Mouse (Mus musculus) lung, postnatal 0 days (tissue): Measurements from ENCODE around the gene Jazf1.

Source experiments
- CTCF ChIP-seq: IDR thresholded peaks from 2 replicates; pipeline ENCODE4 v1.5.1; 2016; ENCODE audit warnings: antibody characterized with exemption, mild to moderate bottlenecking
- EP300 ChIP-seq: IDR thresholded peaks from 2 replicates; pipeline ENCODE4 v1.6.1; 2016; ENCODE audit warnings: antibody characterized with exemption, mild to moderate bottlenecking, control low read depth

DNA sequence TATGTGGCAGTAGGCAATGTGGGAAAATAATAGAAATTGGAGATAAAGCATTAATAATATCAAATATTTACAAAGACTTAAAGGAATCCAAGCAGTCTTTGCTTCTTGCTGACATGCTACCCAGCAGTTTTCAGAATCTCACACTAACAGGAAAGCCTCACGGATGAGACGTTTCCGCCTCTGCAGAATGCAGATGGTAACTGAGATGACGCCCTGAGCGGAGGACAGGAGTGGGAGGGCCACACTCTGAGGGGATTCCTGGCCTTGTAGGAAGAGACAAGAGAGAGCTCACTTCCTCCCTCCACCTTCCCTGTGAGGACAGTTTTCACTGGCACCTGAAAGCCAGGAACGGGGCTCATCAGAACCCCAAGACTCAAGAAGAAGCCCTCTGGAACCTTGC, 88.9 kb downstream of the Jazf1 start:
- TF ChIP-seq EP300 (no peak), CTCF (no peak)
